Mouse (Mus musculus): ENCODE measurements around the gene Fam189a1.

Fam189a1 gene

GRCm38 (mm10) chr7:64952181-64952580, 204.2 kb downstream of the Fam189a1 start:
- DNase-seq (ENCODE audit: low read depth, low spot score) = no peak

DNA sequence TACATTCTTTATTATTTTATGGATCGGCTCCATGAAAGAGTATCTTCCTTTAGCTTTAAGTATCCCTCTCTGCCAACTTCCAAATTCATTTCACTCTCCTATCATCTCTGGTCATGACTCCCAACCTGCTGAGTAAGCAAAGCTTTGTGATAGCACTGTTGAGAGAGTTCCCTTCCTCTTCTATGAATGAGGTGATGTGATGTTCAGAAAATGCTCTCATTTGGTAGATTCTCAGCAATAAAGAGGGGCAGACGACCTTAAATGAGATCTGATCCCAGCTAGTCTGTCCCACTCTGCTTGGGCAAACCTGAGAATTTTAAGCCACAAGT, 205.6 kb downstream of the Fam189a1 start:
- no peak for DNase-seq (ENCODE audit: low read depth, low spot score)

DNA sequence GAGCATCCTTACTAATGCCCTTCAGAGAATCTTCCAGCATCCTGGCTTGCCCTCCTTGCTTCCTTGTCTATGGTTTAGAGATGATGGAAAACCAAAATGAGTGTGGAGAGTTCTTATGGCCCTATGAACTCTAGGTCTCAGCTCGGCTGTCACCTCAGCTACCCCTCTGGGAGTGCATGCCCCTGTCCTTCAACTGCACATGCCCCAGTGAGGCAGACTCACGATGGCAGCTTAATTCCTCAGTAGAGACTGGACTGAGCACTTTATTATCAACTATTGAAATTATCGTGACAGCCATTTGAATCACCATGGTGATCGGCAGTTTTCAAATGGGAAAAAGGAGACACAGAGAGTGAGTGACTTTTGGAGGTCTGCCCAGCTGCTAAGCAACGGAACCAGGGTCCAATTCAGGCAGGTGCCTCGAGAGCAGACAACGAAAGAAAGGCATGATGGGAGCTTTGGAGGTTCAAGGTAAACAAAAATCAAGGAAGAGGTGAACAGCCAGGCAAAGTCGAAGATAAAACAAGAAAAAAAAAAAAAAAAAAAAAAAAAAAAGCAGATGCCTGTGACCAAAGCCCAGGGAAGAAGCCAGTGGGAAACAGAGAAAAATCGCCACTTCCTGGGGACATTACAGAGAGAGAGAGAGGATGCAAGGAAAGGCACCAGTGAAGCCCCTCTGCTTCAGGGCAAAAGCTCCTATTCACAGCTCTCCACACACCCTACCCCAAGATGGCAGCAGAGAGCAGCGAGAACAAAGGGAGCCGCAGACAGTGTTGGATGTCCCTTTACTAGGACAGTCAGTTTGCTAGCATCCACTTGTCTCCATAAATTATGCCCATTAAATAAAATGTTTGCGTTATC, 206.2 kb downstream of the Fam189a1 start:
- DNase-seq (ENCODE audit: low read depth, low spot score) = peak; percentile 45

DNA sequence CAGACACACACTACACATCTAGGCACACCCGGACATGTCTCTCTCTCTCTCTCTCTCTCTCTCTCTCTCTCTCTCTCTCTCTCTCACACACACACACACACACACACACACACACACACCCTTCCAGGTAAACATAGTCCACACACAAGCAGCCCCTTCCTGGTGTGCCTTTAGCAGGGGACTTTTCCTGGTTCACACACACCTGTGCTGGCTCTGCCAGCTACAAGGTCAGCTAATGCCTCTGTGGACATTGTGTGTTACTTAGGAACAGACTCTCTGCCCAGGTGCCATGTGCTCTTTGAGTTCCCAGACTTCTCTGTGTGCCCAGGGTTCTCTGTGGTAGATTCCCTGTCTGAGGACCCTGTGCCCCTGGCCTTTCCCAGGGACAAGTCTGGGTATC, 206.9 kb downstream of the Fam189a1 start:
- no peak for DNase-seq (ENCODE audit: low read depth, low spot score)

GRCm38 (mm10) chr7:64944686-64945085, 211.7 kb downstream of the Fam189a1 start:
- no peak for DNase-seq (ENCODE audit: low read depth, low spot score)

- no peak for DNase-seq (ENCODE audit: low read depth, low spot score)
Observed at GRCm38 (mm10) chr7:64944175-64944574, 212.2 kb downstream of the Fam189a1 start.

GRCm38 (mm10) chr7:64936927-64937326, 219.4 kb downstream of the Fam189a1 start:
- no peak for DNase-seq (ENCODE audit: low read depth, low spot score)

- DNase-seq (ENCODE audit: low read depth, low spot score) = no peak
Observed at GRCm38 (mm10) chr7:64934115-64934514, 222.3 kb downstream of the Fam189a1 start.

GRCm38 (mm10) chr7:64930980-64931379, 225.4 kb downstream of the Fam189a1 start:
- DNase-seq (ENCODE audit: low read depth, low spot score) = no peak

DNA sequence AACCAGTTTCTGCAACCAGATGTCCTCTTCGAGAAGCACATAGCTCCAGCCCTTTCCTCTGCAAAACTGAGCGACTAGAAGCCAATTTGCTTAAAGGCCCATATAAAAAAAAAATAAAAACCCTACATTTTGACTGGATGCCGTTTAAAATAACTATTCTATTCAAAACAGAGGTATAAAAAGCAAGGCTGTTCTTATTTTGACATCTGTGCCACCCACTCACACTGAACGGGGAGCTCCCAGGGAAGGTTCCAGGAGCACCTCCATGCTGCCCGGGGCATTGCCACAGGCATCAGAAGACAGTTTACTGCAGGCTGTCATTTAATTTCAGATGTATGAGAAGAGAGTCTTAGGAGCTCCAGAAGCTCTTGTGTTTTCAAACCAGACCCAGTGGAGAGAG, 232.5 kb downstream of the Fam189a1 start:
- no peak for DNase-seq (ENCODE audit: low read depth, low spot score)

- no peak for DNase-seq (ENCODE audit: low read depth, low spot score)
Observed at GRCm38 (mm10) chr7:64921189-64921588, 235.2 kb downstream of the Fam189a1 start.

DNA sequence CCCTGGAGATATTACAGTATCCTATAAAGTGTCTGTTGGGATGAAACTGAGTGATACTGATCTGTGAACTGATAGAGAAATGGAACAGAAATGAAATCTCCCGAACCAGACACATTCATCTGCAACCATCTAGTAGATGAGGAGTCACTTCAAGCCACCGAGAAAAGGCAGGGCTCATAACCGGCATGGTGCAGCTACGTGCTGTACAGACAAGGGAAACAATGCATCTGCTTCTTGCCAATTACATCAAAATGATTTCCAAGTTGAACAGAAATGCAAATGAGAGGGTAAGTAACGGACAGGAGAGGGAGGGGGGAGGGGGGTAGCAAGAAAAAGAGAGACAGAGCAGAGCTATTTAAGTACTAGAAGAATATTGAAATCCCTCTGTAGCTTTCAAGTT, 235.6 kb downstream of the Fam189a1 start:
- DNase-seq (ENCODE audit: low read depth, low spot score) = no peak

- DNase-seq (ENCODE audit: low read depth, low spot score) = no peak
Observed at GRCm38 (mm10) chr7:64916654-64917053, 239.7 kb downstream of the Fam189a1 start.

DNA sequence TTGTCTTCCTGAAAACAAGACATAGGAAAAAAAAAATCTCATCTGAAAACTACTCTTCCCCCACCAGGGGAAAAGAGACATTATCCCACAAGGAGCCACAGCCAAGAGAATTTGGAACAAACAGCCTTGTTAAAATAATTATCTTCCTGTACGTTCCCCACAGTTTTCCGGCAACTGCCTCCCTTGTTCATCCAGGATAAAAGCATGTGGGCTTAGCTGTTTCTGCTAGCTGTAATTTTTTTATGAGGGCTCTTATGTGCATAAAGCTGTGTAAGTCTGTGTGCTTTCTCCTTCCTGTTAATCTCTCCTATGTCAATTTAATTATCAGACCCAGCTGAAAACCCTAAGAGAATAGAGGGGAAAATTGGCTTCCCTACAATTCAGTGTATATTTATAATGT, 241.2 kb downstream of the Fam189a1 start:
- DNase-seq (ENCODE audit: low read depth, low spot score) = no peak

- DNase-seq (ENCODE audit: low read depth, low spot score) = no peak
Observed at GRCm38 (mm10) chr7:64911945-64912344, 244.4 kb downstream of the Fam189a1 start.

DNA sequence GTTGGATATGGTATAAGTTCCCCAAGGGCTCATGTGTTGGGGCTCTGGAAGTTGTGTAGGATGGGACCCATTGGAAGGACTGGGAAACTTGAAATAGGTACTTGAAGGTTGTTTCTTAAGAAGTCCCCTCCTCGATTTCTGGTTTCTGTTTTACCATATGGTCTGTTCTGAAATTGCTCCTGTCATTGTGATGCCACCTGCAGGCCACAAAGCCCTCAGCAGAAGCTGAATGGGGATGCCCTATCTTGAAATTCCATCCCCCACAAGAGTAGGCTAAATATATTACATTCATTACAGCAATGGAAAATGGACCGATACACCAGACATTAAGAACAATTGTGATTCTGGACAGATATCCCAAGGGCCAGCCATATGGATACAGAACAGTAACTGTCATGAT, 246.2 kb downstream of the Fam189a1 start:
- DNase-seq (ENCODE audit: low read depth, low spot score) = no peak

DNA sequence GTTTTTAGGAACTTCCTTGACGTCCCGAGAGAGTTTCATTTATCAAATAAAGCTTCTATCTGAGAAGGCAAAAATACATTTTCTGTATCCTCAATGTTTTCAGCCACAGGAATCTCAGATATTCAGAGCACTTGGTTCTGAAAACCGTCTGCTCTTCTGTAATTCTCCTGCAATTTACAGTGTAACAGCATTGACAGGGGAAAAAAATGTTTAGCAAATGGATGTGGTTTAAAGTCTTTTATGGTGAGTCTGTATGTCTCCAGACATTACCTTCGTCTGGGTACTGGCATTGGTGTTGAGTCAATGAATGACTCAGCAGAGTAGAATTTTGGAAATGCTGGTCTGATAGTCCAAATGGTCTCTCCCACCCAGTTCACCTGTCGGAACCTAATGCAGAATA, 249.4 kb downstream of the Fam189a1 start:
- DNase-seq (ENCODE audit: low read depth, low spot score) = no peak

DNA sequence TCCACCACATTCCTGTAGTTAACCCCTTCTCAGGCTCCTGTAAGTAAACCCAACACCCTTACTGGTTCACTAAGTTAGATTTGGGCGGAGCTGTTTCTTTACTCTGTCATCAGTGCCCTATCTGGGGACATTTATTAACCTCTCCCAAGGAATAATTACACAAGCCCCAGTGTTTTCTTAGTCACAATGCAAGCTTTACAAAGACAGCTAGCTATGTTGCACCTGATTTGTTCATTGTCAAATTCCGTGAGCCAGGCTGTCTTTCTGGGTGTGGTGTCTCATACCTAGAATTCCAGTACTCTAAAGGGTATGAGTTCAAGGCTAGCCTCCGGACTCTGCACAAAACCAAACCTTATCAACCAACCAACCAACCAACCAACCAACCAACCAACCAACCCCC, 250.9 kb downstream of the Fam189a1 start:
- DNase-seq (ENCODE audit: low read depth, low spot score) = no peak

- DNase-seq (ENCODE audit: low read depth, low spot score) = no peak
Observed at GRCm38 (mm10) chr7:64900249-64900648, 256.1 kb downstream of the Fam189a1 start.

DNA sequence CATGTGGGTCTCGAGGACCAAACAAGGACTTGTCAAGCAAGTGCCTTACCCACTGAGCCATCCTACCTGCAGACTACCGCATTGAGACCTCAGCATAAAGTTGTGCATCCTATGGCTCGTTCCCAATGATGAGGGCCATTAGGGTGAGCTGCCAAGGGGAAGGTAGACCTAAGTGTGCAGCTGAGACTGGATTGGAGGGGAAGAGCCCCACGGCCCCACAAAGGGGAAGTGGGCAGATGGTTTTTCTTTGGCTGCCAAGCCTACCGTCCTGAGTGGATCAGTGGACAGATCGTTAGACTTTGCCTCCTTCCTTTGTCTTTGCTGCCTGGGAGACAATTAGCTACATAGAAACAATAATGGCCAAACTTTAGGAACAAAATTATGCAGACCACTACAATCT, 259.8 kb downstream of the Fam189a1 start:
- DNase-seq (ENCODE audit: low read depth, low spot score) = no peak

GRCm38 (mm10) chr7:64895685-64896101, 260.7 kb downstream of the Fam189a1 start:
- peak; percentile 23 for DNase-seq (ENCODE audit: low read depth, low spot score)

- peak; percentile 15 for DNase-seq (ENCODE audit: low read depth, low spot score)
Observed at GRCm38 (mm10) chr7:64891139-64891538, 265.2 kb downstream of the Fam189a1 start.

GRCm38 (mm10) chr7:64889919-64890318, 266.5 kb downstream of the Fam189a1 start:
- no peak for DNase-seq (ENCODE audit: low read depth, low spot score)
